Mouse (Mus musculus) forebrain, embryonic 14.5 days (tissue): ENCODE results near the gene Coch. TPM values are rescaled to one million over a fixed set of nuclear protein-coding genes. Genes with fewer than 3 reads are reported as not detected.
"Not testable (repeated sequence)": the region's sequence is repeated elsewhere in the genome, so short reads cannot be mapped to it uniquely, and the experiment has no call there.

Experiments used
- ATAC-seq: fragments of 200-750 bp; cut with Nextera tagmentation; 2 replicates; pipeline ENCODE4 v1.8.0; 2017; ENCODE audit warnings: mild to moderate bottlenecking, moderate library complexity
- DNase-seq: peaks from one replicate; pipeline ENCODE4 v3.0.0-alpha.2; 2015; ENCODE audit warnings: low spot score
- H3K27ac ChIP-seq: fragments of 300-500 bp; sonication (generic); 2 replicates; pipeline ENCODE4 v1.5.1; 2014; ENCODE audit warnings: low read depth, mild to moderate bottlenecking, control low read depth, low read length, moderate library complexity
- H3K27me3 ChIP-seq: fragments of 300-500 bp; sonication (generic); replicated peaks from 2 replicates; pipeline ENCODE4 v1.6.1; 2014; ENCODE audit warnings: low read length, control low read depth, mixed read lengths; ENCODE audit not compliant: control insufficient read depth, insufficient read depth
- H3K36me3 ChIP-seq: fragments of 300-500 bp; sonication (generic); 2 replicates; pipeline ENCODE4 v1.6.1; 2014; ENCODE audit warnings: low read length, control low read depth; ENCODE audit not compliant: control insufficient read depth, insufficient read depth
- H3K4me1 ChIP-seq: fragments of 300-500 bp; sonication (generic); 2 replicates; pipeline ENCODE4 v1.6.1; 2014; ENCODE audit warnings: antibody characterized with exemption, low read length, control low read depth; ENCODE audit not compliant: control insufficient read depth, insufficient read depth
- H3K4me2 ChIP-seq: fragments of 300-500 bp; sonication (generic); 2 replicates; pipeline ENCODE4 v1.6.1; 2014; ENCODE audit warnings: mild to moderate bottlenecking, control low read depth, low read length
- H3K4me3 ChIP-seq: fragments of 300-500 bp; sonication (generic); 2 replicates; pipeline ENCODE4 v1.5.1; 2014; ENCODE audit warnings: low read depth, low read length, control low read depth
- H3K9ac ChIP-seq: fragments of 300-500 bp; sonication (generic); 2 replicates; pipeline ENCODE4 v1.6.1; 2014; ENCODE audit warnings: mild to moderate bottlenecking, low read length, control low read depth, moderate library complexity
- H3K9me3 ChIP-seq: fragments of 300-500 bp; sonication (generic); replicated peaks from 2 replicates; pipeline ENCODE4 v1.6.1; 2016; ENCODE audit warnings: low read length, control low read depth, mixed read lengths; ENCODE audit not compliant: control insufficient read depth
- WGBS: fragments of 180-500 bp; shearing (Covaris S2); extraction: QIAGEN DNeasy Blood & Tissue Kit; methylation state at CpG from one replicate; pipeline ENCODE4 v1.1.7; 2014; 5-methylcytosine and 5-hydroxymethylcytosine counted together
- polyA plus RNA-seq: library from polyadenylated mRNA; unstranded; fragments of >200 nt; fragmentation: Nextera tagmentation; extraction: Ambion mirVana; gene quantifications from 2 replicates; pipeline ENCODE4 v1.2.1, GENCODE M21; 2014

The Coch gene
- polyA plus RNA-seq, 1 experiment from 2014 or later = 6.2 TPM

DNA sequence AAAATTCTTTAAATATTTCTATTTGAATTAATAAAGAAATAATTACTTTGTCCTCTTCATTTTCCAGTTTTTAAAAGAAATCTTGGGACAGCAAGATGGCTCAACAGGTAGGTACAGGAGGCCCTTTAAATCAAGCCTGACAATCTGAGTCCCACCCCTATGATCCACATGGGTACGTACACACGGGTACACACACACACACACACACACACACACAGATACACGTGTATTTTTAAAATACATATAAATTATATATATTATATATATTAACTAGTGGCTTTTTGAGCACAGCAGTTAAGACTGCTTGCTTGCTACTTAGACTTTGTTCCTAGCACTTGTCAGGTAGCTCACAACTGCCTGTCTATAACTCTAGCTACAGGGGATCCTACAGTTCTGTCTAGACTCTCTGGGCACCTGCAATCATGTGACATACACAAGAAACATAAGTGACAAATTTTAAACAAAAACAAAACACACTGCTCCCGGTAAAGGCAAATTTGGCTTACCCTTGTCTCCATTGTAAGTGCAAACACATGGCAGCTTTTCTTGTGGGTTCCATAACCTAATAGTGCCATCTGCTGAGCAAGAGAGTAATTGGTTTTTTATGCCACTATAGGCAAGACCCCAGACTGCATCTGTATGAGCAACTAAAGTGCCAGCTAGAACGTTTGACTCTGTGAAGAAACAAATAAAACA, 29.7 kb downstream of the Coch start:
- WGBS = 68% methylated on average over 5 of the region's 5 CpGs
- H3K4me3 ChIP-seq = no peak overlapping the region
- DNase-seq (peak; percentile 84), ATAC-seq (peak; percentile 85)
- no peak overlapping the region for H3K4me2 ChIP-seq
- no peaks in the 10 kb centered on the region for H3K27me3 ChIP-seq
- no peaks in the 10 kb centered on the region for H3K4me1 ChIP-seq
- H3K9ac ChIP-seq = no peak overlapping the region
- peaks cover 28% of the 10 kb centered on the region for H3K36me3 ChIP-seq
- H3K27ac ChIP-seq = no peak overlapping the region
- no peaks in the 10 kb centered on the region for H3K9me3 ChIP-seq

- H3K4me1 ChIP-seq = no peaks in the 10 kb centered on the region
- H3K4me3 ChIP-seq = no peak overlapping the region
- H3K27me3 ChIP-seq = no peaks in the 10 kb centered on the region
- peaks cover 24% of the 10 kb centered on the region for H3K36me3 ChIP-seq
- no peak overlapping the region for H3K27ac ChIP-seq
- DNase-seq (no peak), ATAC-seq (peak; percentile 44; the same call in 1 of the 2 replicates)
- no peak overlapping the region for H3K4me2 ChIP-seq
- H3K9me3 ChIP-seq = no peaks in the 10 kb centered on the region
- H3K9ac ChIP-seq = no peak overlapping the region
Observed at GRCm38 (mm10) chr12:51623366-51623694, 30.2 kb downstream of the Coch start.

GRCm38 (mm10) chr12:51633481-51633880, 40.3 kb downstream of the Coch start:
- Histone ChIP-seq H3K27me3 (no peaks in the 10 kb centered on the region), H3K27ac (no peak overlapping the region), H3K4me2 (no peak overlapping the region), H3K9ac (no peak overlapping the region), H3K36me3 (no peaks in the 10 kb centered on the region), H3K4me3 (no peak overlapping the region), H3K4me1 (no peaks in the 10 kb centered on the region), H3K9me3 (no peaks in the 10 kb centered on the region)
- ATAC-seq (no peak), DNase-seq (no peak)
- 91% methylated on average over 4 of the region's 4 CpGs for WGBS

GRCm38 (mm10) chr12:51636260-51636659, 43.1 kb downstream of the Coch start:
- no peak overlapping the region for H3K27ac ChIP-seq
- 98% methylated on average over 2 of the region's 2 CpGs for WGBS
- no peak for ATAC-seq
- no peaks in the 10 kb centered on the region for H3K36me3 ChIP-seq
- no peak for DNase-seq
- H3K4me1 ChIP-seq = no peaks in the 10 kb centered on the region
- H3K4me3 ChIP-seq = no peak overlapping the region
- no peaks in the 10 kb centered on the region for H3K9me3 ChIP-seq
- no peak overlapping the region for H3K9ac ChIP-seq
- no peaks in the 10 kb centered on the region for H3K27me3 ChIP-seq
- H3K4me2 ChIP-seq = no peak overlapping the region

- no peak overlapping the region for H3K27ac ChIP-seq
- 88% methylated on average over 2 of the region's 2 CpGs for WGBS
- no peaks in the 10 kb centered on the region for H3K9me3 ChIP-seq
- no peaks in the 10 kb centered on the region for H3K27me3 ChIP-seq
- no peak for ATAC-seq
- H3K4me2 ChIP-seq = no peak overlapping the region
- H3K9ac ChIP-seq = no peak overlapping the region
- no peaks in the 10 kb centered on the region for H3K36me3 ChIP-seq
- no peak for DNase-seq
- H3K4me1 ChIP-seq = no peaks in the 10 kb centered on the region
- H3K4me3 ChIP-seq = no peak overlapping the region
Observed at GRCm38 (mm10) chr12:51636689-51637470, 43.7 kb downstream of the Coch start.

DNA sequence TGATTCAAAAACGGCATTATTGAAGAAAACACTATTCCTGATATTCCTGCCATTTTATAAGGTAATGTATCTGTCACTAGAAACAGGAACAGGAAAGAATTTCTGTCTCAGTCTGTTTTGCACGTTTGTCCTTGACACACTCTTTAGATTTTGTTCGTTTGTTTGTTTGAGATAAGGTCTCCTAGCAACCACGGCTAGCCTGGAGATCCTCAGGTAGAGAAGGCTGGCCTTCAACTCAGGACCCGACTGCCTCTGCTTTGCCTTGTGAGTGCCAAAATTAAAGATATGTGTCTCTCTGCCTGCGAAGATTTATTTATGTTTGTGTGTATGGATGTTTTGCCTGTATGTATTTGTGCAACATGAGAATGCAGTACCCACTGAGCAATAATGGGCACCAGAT, 48.7 kb downstream of the Coch start:
- no peaks in the 10 kb centered on the region for H3K9me3 ChIP-seq
- no peak overlapping the region for H3K4me2 ChIP-seq
- ATAC-seq (no peak), DNase-seq (no peak)
- no peaks in the 10 kb centered on the region for H3K27me3 ChIP-seq
- no peak overlapping the region for H3K4me3 ChIP-seq
- H3K4me1 ChIP-seq = no peaks in the 10 kb centered on the region
- H3K36me3 ChIP-seq = peaks cover 7% of the 10 kb centered on the region
- no peak overlapping the region for H3K27ac ChIP-seq
- WGBS = 81% methylated on average over 6 of the region's 6 CpGs
- no peak overlapping the region for H3K9ac ChIP-seq

GRCm38 (mm10) chr12:51649401-51649800, 56.3 kb downstream of the Coch start:
- H3K9me3 ChIP-seq, ATAC-seq, H3K4me2 ChIP-seq, H3K4me3 ChIP-seq, H3K27ac ChIP-seq, DNase-seq, H3K4me1 ChIP-seq, H3K27me3 ChIP-seq, H3K9ac ChIP-seq: not testable (repeated sequence)
- H3K36me3 ChIP-seq = peaks cover 40% of the 10 kb centered on the region

Other genes with a start within 250 kb of the Coch start
- 28.8 and 33.3 TPM in 2 replicates for gene G2e3, start 245.3 kb upstream of the Coch start, polyA plus RNA-seq
- gene Scfd1, start 215.8 kb upstream of the Coch start, polyA plus RNA-seq = 66.0 and 68.3 TPM in 2 replicates
- gene Ap4s1, start 97.7 kb downstream of the Coch start, polyA plus RNA-seq = 44.3 and 51.6 TPM in 2 replicates
- 41.7 and 46.9 TPM in 2 replicates for gene Strn3, start 98.6 kb downstream of the Coch start, polyA plus RNA-seq
- 31.1 and 37.1 TPM in 2 replicates for gene Hectd1, start 236.2 kb downstream of the Coch start, polyA plus RNA-seq